Mouse (Mus musculus) small intestine, adult 2 months (tissue): Measurements from ENCODE around the gene Eif3l. TPM values are rescaled to one million over a fixed set of nuclear protein-coding genes. Genes with fewer than 3 reads are reported as not detected.

Experiments
- H3K27ac ChIP-seq: fragments of 200-500 bp; 2 replicates; pipeline ENCODE4 v1.5.1; 2012; ENCODE audit warnings: low read depth, low read length, control low read depth, inconsistent platforms; ENCODE audit not compliant: insufficient read depth
- H3K27me3 ChIP-seq: fragments of 200-500 bp; 2 replicates; pipeline ENCODE4 v1.6.1; 2012; ENCODE audit warnings: mild to moderate bottlenecking, moderate library complexity, low read length, inconsistent platforms; ENCODE audit not compliant: control insufficient read depth, insufficient read depth
- H3K36me3 ChIP-seq: fragments of 200-500 bp; 2 replicates; pipeline ENCODE4 v1.6.1; 2012; ENCODE audit warnings: mild to moderate bottlenecking, low read length, control low read depth, inconsistent platforms; ENCODE audit not compliant: control insufficient read depth, insufficient read depth
- H3K4me1 ChIP-seq: fragments of 200-500 bp; 2 replicates; pipeline ENCODE4 v1.6.1; 2012; ENCODE audit warnings: low read length, inconsistent platforms, mixed read lengths; ENCODE audit not compliant: control insufficient read depth, insufficient read depth, insufficient read length
- H3K4me3 ChIP-seq: fragments of 200-500 bp; 2 replicates; pipeline ENCODE4 v1.5.1; 2012; ENCODE audit warnings: low read depth, mild to moderate bottlenecking, control low read depth, inconsistent platforms, low read length, moderate library complexity
- CTCF ChIP-seq: fragments of 200-500 bp; IDR thresholded peaks from 2 replicates; pipeline ENCODE4 v1.5.1; 2012; ENCODE audit warnings: low read depth, mild to moderate bottlenecking, control low read depth, inconsistent platforms, low read length, moderate library complexity, mixed read lengths; ENCODE audit not compliant: insufficient replicate concordance, insufficient read length; ENCODE audit errors: extremely low read depth
- POLR2A ChIP-seq: fragments of 200-500 bp; IDR thresholded peaks from 2 replicates; pipeline ENCODE4 v1.6.1; 2012; ENCODE audit warnings: low read depth, mild to moderate bottlenecking, control low read depth, inconsistent platforms, low read length, moderate library complexity
- WGBS: fragments of 180-500 bp; shearing (Covaris S2); methylation state at CpG from one replicate; pipeline ENCODE4 v1.1.7; 2018; 5-methylcytosine and 5-hydroxymethylcytosine counted together
- polyA plus RNA-seq: library from polyadenylated mRNA; depleted of rRNA; stranded (reverse); fragments of >200 nt; gene quantifications from 2 replicates; pipeline ENCODE4 v1.2.3, GENCODE M21; 2012

Eif3l gene
- polyA plus RNA-seq, 1 experiment, result 88.3 TPM

GRCm38 (mm10) chr15:79100391-79100790 lies 25.4 kb downstream of the Eif3l start:
- H3K36me3 ChIP-seq, result peaks cover 3% of the 10 kb centered on the region
- no peak overlapping the region for H3K4me3 ChIP-seq
- H3K27me3 ChIP-seq, result no peaks in the 10 kb centered on the region
- H3K27ac ChIP-seq, result no peak overlapping the region
- no peak for TF ChIP-seq CTCF
- no peak for TF ChIP-seq POLR2A
- 87% methylated on average over 4 of the region's 4 CpGs for WGBS
- peaks cover 3% of the 10 kb centered on the region for H3K4me1 ChIP-seq

GRCm38 (mm10) chr15:79101531-79101930 lies 26.6 kb downstream of the Eif3l start:
- TF ChIP-seq POLR2A, result no peak
- TF ChIP-seq CTCF, result no peak
- no peak overlapping the region for H3K27ac ChIP-seq
- H3K27me3 ChIP-seq, result no peaks in the 10 kb centered on the region
- no peak overlapping the region for H3K4me3 ChIP-seq
- peaks cover 3% of the 10 kb centered on the region for H3K4me1 ChIP-seq
- no peaks in the 10 kb centered on the region for H3K36me3 ChIP-seq

DNA sequence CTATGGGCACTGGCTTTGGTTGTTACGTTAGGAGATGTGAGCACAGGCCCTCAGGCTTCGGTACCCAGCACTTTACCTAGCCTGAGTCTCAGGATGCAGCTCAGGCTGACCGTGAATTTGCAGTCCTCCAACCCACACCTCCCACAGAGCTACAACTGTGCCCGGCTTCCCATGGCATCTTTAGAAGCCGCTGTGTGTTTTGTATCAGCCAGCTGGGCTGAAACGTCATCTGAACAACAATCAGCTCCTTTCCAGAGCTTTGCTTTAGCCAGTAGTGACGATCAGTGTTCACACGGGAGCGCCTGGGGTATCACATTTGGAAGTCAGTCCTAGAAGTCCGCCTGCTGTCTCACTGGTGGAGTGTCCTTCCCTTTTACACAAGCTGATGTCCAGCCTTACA lies 28.3 kb downstream of the Eif3l start:
- Histone ChIP-seq H3K27me3 (no peaks in the 10 kb centered on the region), H3K36me3 (no peaks in the 10 kb centered on the region), H3K4me1 (no peaks in the 10 kb centered on the region), H3K4me3 (no peak overlapping the region), H3K27ac (no peak overlapping the region)
- TF ChIP-seq POLR2A (no peak), CTCF (no peak)
- WGBS, result 80% methylated on average over 10 of the region's 10 CpGs

GRCm38 (mm10) chr15:79105804-79106203 lies 30.8 kb downstream of the Eif3l start:
- peaks cover 8% of the 10 kb centered on the region; the same call in 1 of the 2 replicates for H3K4me1 ChIP-seq
- H3K4me3 ChIP-seq, result no peak overlapping the region
- H3K36me3 ChIP-seq, result no peaks in the 10 kb centered on the region
- no peak overlapping the region for H3K27ac ChIP-seq
- 79% methylated on average over 2 of the region's 2 CpGs for WGBS
- TF ChIP-seq CTCF (no peak), POLR2A (no peak)
- no peaks in the 10 kb centered on the region for H3K27me3 ChIP-seq

- WGBS, result 41% methylated on average over 7 of the region's 7 CpGs
- no peaks in the 10 kb centered on the region for H3K27me3 ChIP-seq
- no peak overlapping the region for H3K27ac ChIP-seq
- no peak overlapping the region for H3K4me3 ChIP-seq
- peaks cover 16% of the 10 kb centered on the region; the same call in 1 of the 2 replicates for H3K4me1 ChIP-seq
- TF ChIP-seq CTCF (no peak), POLR2A (no peak)
- H3K36me3 ChIP-seq, result no peaks in the 10 kb centered on the region
Measured at GRCm38 (mm10) chr15:79107966-79108365, 33.0 kb downstream of the Eif3l start.

DNA sequence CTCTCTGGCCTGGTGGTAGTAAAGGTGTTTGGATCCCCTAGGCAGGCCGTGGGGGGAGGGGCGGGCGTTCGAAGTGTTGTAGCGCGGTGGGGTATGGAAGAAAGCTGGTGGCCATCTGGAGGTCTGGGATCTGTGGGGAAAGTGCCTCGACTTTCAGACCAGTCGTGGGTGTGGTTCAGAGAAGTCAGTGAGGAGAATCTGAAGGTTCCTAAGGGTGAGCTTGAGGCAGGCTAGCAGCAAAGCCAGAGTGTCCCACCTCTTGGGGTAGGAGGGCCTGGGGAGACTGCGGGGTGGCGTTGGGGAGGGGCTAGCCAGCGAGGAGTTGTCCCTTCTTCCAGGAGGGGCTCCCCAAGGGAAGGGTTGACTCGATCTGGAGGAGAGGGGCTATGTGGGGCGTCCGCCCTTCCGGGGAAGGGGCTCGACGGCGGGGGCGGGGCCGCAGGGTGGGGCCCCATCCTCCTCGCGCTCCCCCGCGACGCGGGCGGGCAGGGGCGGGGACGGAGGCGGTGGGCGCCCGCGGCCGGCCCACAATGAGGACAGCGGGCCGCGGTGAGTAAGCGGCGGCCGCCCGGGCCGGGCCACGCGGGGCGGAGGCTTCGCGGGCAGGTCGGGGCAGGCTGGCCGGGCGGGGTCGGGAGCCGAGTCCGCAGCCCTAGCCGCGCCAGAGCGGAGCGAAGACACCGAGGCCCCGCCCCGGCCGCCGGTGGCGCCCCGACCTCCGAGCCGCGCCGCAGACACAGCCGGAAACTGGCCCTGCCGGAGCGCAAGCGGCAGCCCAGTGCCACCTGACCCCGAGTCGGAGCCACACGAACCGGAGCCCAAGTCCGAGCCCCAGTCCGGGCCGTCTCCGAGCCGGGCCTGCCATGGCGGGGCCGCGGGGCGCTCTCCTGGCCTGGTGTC lies 33.7 kb downstream of the Eif3l start, which contains the start of gene Micall1:
Gene Micall1 (plus strand): TSS at position 478 of the 900 bp plus-strand sequence.
- WGBS, result 1% methylated on average over 78 of the region's 85 CpGs
- Histone ChIP-seq H3K27ac (peak within 1 kb of the TSS; percentile 86), H3K4me1 (peaks cover 16% of the 10 kb centered on the region; the same call in 1 of the 2 replicates), H3K4me3 (peak within 1 kb of the TSS; percentile 94), H3K27me3 (no peaks in the 10 kb centered on the region), H3K36me3 (no peaks in the 10 kb centered on the region)
- TF ChIP-seq CTCF (no peak), POLR2A (peak; percentile 68; the same call in 1 of the 2 replicates)

DNA sequence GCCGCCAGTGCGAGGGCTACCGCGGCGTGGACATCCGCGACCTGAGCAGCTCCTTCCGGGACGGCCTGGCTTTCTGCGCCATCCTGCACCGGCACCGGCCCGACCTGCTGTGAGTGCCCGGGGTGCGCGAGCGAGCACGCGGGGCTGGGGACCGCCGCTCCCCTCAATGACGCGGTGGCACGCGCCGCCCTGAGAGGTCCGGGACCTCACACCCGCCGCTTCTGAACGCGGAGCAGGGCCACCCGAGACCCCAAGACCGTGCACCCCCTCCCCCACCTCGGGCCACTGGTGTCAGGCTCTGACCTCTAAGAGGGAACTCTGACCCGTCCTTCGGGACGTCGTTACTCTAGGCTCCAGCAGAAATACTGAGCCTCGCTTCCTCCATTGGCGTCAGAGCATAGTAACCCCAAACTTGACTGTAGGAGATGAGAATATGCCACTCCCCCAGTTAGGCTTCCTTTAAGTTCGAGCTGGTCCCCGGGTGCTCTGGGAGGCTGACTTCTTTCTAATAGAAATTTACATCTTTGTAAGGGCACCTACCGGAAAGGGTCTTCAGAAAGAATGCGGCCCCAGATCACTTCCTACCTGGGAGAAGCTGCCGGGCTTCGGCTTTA lies 34.4 kb downstream of the Eif3l start:
- WGBS, result under 1% methylated on average over 46 of the region's 46 CpGs
- H3K27me3 ChIP-seq, result no peaks in the 10 kb centered on the region
- TF ChIP-seq CTCF (no peak), POLR2A (peak; percentile 23; the same call in 1 of the 2 replicates)
- peak overlapping the region; percentile 94 for H3K4me3 ChIP-seq
- H3K4me1 ChIP-seq, result peaks cover 16% of the 10 kb centered on the region; the same call in 1 of the 2 replicates
- H3K27ac ChIP-seq, result peak overlapping the region; percentile 86
- H3K36me3 ChIP-seq, result no peaks in the 10 kb centered on the region
